Mouse (Mus musculus) 3134 (cell line): ENCODE measurements at regions not wholly inside any gene's neighbourhood (a gene's known extent, or its start where the extent isn't known, plus 50 kb on each side); places are given as distances from the start of the nearest gene placed in this dataset.
A peak's percentile ranks its signal among the peaks of the same experiment; 100 is the strongest.
"Not testable (repeated sequence)": the region's sequence is repeated elsewhere in the genome, so short reads cannot be mapped to it uniquely, and the experiment has no call there.

Experiments used
- DNase-seq: peaks from one replicate; pipeline ENCODE4 v3.0.0-alpha.2; 2011; ENCODE audit warnings: low spot score; ENCODE audit not compliant: insufficient read length; ENCODE audit errors: extremely low read depth

DNA sequence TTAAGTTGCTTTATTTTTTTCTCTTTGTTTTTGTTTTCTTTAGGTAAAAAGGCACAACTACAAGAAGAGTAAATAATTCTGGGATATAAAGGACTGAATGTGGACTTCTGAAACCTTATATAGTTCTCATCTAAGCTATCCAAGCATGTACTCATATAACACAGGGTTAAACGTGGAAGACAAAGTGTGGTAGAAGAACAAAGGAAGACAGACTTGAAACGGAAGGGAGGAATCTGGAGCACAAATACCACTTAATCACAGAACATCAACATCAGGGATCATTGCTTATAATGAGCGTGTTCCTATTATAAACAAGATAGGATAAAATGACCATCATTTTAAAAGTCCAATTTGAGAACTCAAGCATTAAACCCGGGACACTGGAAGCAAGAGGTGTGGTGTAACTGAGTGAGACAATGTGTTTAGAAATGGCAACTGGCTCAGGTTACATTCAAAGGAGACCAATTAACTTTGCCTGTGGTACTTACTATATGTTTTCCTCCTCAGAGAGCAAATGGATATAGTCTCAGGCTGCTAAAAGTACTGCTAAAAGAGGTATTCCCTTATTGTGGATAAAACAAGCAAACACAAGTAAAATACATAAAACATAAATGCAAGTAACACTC lies 96.1 kb upstream of the Hdgfl1 start:
- DNase-seq, result no peak

DNA sequence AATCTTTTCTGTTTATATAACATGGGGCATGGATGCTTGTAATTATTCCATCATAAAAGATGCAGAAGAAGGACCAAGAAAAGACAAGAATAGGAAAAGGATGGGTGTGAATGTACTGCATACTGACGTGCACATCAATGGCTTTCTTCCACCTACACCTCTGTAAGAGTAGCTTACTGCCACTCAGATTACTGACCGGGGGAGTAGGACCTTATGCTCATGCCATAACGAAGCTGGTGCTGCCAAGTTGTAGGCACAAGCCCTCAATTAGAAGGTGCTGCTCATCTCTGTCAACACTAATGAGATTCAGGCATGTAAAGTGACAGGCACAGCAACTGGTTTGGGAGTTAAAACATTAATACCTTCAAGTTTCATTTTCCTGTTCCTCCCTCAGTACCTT lies 97.8 kb upstream of the Hdgfl1 start:
- DNase-seq, result no peak

DNA sequence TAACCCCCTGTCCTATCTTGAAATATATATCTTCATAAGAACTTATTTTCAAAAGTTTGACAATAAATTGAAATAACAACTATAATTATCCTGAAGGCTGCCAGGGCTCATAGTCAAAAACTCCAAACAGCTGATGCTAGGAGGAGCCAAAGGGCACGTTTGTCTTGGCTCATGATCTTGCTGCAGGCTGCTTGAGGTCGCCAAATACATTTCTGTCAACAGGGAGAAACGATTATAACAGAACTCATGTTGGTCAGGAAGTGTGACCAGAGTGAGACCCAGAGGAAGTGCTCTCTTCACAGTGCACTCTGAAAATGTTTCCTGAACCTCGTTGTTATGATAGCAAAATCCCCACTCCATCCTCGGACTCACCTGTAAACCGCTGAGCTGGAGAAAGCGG lies 140.9 kb upstream of the Prl start:
- DNase-seq, result no peak

DNA sequence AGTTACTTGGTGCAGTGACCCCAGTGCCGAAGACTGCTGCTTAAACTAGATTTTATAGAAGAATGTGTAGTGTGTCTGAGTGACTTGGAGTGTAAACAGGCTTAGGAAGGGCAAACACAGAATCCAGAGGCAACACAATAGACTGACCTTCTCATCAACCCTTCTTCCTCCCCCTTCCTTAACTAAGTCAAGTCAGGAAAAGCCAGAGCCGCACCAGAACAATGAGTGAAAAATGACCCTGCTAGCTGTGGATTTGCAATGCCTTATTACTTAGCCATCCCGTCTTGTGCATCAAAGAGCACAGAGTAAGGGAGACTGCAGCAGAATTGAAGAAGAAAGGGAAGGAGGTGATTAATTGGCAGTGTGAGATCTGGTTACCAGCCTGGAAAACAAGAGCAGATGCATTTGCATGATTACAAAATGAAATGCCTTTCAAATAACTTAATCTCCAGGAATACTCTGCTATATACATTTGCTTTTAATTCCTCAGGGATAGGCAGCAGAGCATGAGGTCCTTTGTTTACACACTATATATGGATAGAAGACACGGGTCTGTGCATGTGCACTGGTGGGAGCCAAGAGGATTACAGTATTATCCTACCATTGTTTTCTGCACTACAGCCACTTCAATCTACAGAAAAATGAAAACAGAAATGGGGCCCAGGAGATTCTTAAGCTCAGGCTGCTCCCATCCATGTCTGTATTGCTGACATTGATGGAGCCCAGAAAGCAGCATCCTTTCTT lies 124.5 kb upstream of the Prl start:
- DNase-seq, result no peak

DNA sequence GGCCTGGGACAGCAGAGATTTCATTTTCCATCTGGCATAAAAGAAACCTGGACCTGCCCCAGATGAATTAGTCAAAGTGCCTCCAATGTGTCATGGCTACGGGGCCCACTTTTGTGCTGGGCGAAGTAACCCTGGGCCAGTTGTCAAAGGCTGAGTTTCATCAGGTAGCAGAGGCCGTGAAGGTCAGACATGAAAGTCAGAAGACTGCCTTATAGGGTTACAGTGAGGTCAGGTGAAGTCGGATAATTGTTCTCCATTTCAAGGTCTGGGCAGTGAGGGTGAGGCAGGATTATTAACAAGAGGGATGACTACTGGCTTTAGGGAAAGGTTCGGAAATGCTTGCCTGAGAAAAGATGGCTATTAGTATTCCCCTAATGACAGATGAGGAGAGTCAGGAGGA lies 123.5 kb upstream of the Prl start:
- DNase-seq, result no peak

DNA sequence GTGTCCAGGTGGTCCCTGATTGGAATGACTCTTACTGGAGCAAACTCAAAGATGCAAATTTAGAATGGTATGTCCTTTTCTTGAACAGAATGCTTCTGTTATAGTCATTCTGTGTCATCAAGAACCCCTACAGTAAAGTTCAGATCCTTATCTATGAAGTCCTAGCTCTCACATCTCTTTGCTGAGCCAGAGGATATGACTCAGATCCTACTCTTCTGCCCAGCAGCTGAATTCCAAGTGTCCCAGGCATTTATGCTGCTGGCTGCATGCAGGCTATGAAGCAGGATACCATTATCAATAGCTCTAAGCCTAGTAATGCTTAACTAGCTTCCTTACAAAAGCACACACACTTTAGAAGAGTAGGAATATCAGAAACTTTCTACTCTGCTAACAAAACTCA lies 116.9 kb upstream of the Prl start:
- DNase-seq, result peak; percentile 63

DNA sequence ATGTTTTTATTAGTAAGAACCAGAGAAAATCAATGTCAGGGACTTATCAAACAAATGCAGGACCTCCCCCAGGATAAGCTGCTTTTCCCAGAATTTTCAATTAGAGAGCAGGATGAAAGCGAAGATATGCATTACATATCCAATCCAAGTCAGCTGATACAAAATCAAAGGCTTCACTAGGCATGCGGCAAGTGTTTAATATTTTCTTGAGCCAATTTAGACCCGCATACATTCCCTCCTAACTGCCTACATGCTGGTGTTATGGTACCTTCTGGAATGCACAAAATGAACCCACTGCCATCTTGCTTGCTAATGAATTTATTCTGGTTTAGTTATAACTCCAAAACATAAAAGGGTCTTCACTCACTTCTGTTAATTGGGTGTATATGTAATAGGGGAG lies 112.9 kb upstream of the Prl start:
- DNase-seq, result no peak

DNA sequence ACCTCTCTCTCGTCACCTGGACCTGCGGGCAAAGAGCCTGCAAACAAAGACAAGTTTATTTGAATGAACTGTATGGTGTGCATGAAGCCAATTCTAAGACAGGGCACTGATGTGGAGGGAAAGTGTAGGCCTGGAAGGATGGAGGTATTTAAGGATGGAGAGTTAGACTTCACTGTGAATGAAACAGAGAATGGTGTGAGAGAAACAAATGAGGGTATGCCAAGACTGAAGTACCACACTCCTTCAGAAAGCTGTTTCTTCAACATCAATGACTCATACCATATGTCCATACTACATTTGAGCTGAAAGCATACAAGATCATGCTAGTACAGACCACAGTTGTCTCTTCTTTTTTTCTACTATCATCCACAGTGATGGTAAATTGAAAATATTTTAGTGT lies 105.9 kb upstream of the Prl start:
- no peak for DNase-seq

DNA sequence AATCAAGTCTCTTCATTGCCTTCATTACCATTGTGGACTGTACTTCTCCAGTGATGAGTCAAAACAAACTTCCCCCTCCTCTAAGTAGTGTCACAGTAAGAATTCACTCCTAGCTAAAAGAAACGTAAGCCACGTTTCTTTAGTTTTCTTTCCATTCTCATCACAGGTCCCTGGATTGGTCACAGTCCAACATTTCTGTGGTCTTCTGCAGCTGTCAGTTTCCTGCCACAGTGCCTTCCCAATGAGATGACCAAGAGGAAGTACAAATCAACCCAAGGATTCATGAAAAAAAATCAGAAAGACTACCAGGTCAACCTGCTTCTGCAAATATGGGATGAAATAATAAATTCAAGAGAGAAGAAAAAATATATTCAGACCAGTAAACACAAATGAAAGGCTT lies 103.5 kb upstream of the Prl start:
- peak; percentile 22 for DNase-seq

DNA sequence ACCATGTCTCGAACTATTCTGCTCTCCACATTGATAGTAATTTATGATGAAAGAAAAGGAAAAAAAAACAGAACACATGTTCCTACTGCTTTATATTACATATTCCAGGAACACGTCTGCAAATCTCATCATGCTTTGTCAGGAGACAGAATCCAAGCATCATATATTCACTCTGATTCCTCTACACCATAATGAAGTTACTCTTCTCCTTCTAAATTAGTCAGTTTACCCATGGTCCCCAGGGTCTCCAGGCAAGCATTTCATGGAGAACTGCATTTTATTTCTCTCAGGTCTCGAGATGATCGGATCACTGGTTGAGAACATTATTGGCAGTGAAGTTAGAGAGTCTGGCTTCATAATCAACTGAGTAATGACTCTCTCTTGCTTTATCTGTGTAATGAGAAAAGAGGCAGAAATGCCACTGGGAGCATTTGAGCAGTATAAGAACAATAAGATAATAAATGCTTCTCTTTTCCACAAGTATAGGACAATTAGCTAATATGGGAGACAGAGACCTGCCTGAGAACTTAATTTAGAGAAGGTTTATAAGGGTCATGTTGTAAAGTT lies 97.8 kb upstream of the Prl start:
- no peak for DNase-seq

DNA sequence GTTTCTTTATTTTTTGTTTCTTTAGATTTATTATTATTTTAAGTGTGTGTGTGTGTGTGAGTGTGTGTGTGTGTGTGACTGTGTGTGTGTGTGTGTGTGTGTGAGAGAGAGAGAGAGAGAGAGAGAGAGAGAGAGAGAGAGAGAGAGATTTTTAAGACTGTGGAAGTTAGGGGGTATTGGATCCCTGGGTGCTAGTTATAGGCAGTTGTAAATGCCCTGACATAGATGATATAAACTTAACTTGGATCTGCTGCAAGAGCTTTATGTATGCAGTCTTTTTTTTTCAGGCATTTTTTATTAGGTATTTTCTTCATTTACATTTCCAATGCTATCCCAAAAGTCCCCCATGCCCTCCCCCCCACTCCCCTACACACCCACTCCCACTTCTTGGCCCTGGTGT lies 96.8 kb upstream of the Prl start:
- not testable (repeated sequence) for DNase-seq

DNA sequence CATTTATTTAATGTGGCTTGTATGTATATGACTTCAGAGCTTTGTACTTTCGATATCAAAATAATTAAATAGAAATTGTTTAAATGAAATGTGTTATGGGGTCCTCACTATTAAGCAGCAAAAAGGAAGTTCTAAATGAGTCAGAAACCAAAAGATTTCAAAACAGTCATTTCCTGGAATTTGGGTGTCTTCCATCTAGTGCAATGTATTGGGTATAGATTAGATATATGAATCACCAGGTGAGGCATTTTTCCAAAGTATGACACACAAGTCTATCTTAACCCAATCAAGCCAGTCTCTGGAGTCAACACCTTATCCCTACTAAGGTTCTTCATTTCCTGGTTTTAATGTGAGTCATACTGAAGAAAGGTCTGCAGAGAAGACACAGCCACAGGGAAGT lies 81.3 kb upstream of the Prl start:
- no peak for DNase-seq

DNA sequence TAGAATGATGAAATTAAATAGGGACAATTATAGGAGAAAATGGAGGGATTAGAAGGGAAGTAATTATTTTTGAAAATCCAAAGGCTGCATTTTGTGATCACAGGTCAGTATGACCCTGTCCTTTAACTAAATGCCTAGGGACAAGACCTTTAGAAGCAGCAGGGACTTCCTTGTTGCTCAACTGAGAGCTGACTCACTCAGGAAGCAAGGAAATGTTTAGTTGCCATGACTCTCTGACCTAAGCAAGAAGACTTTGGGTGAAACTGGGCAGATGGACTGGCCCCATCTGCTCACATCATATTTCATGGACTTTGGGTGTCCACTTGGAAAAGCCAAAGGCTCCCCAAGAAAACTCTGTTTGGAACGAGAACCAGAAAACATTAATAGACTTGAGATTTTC lies 76.9 kb upstream of the Prl start:
- DNase-seq, result no peak
